Comparison of ENCODE assay signal across 8 mouse cellular contexts in genomic region chr12:33225117-33225541, GRCm38 (mm10).
DNase-seq lines count a peak whose midpoint lies in the region; ATAC-seq and TF ChIP-seq lines count a peak whose summit lies in the region.

No protein-coding gene starts in this region.

- WGBS in embryonic facial prominence, embryonic 11.5 days = 55% methylated on average over 11 of the region's 11 CpGs
- WGBS in hindbrain, embryonic 15.5 days = 14% methylated on average over 11 of the region's 11 CpGs
- 27% methylated on average over 11 of the region's 11 CpGs for WGBS in midbrain, embryonic 12.5 days
- WGBS in cerebellum, adult 2 months = 43% methylated on average over 11 of the region's 11 CpGs

- TF ChIP-seq POLR2A in cerebellum, adult 2 months (IDR thresholded peaks at IDR 0.05; ENCODE audit: borderline replicate concordance, insufficient read depth, low read length) = no peak

- H3K4me3 ChIP-seq in E14TG2a.4 (replicated peaks; ENCODE audit: low read length) = 0 out of 2 replicates have a peak overlapping the region, but pooled peaks have one; percentile 4
- H3K4me3 ChIP-seq in embryonic facial prominence, embryonic 11.5 days (ENCODE audit: low read depth, low read length) = no peak overlapping the region
- H3K4me3 ChIP-seq in hindbrain, embryonic 15.5 days = no peak overlapping the region
- no peak overlapping the region for H3K4me3 ChIP-seq in midbrain, embryonic 12.5 days
- H3K4me3 ChIP-seq in cerebellum, adult 2 months (replicated peaks; ENCODE audit: insufficient read depth, low read depth, low read length) = no peak overlapping the region

- H3K4me1 ChIP-seq in E14TG2a.4 (replicated peaks; ENCODE audit: low read depth, low read length) = peaks cover 40% of the 10 kb centered on the region
- no peaks in the 10 kb centered on the region for H3K4me1 ChIP-seq in embryonic facial prominence, embryonic 11.5 days (ENCODE audit: control insufficient read depth, insufficient read depth, low read length)
- H3K4me1 ChIP-seq in hindbrain, embryonic 15.5 days (replicated peaks) = peaks cover 31% of the 10 kb centered on the region
- peaks cover 57% of the 10 kb centered on the region for H3K4me1 ChIP-seq in midbrain, embryonic 12.5 days
- peaks cover 7% of the 10 kb centered on the region; the same call in 1 of the 2 replicates for H3K4me1 ChIP-seq in cerebellum, adult 2 months (ENCODE audit: control insufficient read depth, insufficient read depth, low read length)

- peak; percentile 65 for ATAC-seq in embryonic facial prominence, embryonic 11.5 days (replicated peaks; ENCODE audit: insufficient number of reproducible peaks, low FRiP score, low TSS enrichment, low read depth)
- ATAC-seq in hindbrain, embryonic 15.5 days (ENCODE audit: low FRiP score, low read depth) = peak; percentile 74
- peak; percentile 86 for ATAC-seq in midbrain, embryonic 12.5 days (ENCODE audit: low FRiP score, low read depth)
- ATAC-seq in granulocyte monocyte progenitor cell, adult 5-6 weeks (replicated peaks; ENCODE audit: poor library complexity, severe bottlenecking) = no peak

- no peaks in the 10 kb centered on the region for H3K36me3 ChIP-seq in E14TG2a.4 (ENCODE audit: insufficient read depth, low read length)
- H3K36me3 ChIP-seq in embryonic facial prominence, embryonic 11.5 days (replicated peaks; ENCODE audit: control insufficient read depth, insufficient read depth, low read depth, low read length) = no peaks in the 10 kb centered on the region
- no peaks in the 10 kb centered on the region for H3K36me3 ChIP-seq in hindbrain, embryonic 15.5 days
- H3K36me3 ChIP-seq in midbrain, embryonic 12.5 days = no peaks in the 10 kb centered on the region

- H3K27ac ChIP-seq in embryonic facial prominence, embryonic 11.5 days (replicated peaks; ENCODE audit: low read depth, low read length) = no peak overlapping the region
- peak overlapping the region; percentile 76 for H3K27ac ChIP-seq in hindbrain, embryonic 15.5 days (replicated peaks)
- H3K27ac ChIP-seq in midbrain, embryonic 12.5 days (replicated peaks) = peak overlapping the region; percentile 76
- no peak overlapping the region for H3K27ac ChIP-seq in cerebellum, adult 2 months (ENCODE audit: insufficient read depth, low read length)

- 0 out of 2 replicates have a peak, but pooled peaks cover 3% of the 10 kb centered on the region for H3K27me3 ChIP-seq in E14TG2a.4 (ENCODE audit: insufficient read depth, low read length)
- no peaks in the 10 kb centered on the region for H3K27me3 ChIP-seq in embryonic facial prominence, embryonic 11.5 days (ENCODE audit: control insufficient read depth, insufficient read depth, low read length)
- no peaks in the 10 kb centered on the region for H3K27me3 ChIP-seq in hindbrain, embryonic 15.5 days
- H3K27me3 ChIP-seq in midbrain, embryonic 12.5 days = no peaks in the 10 kb centered on the region
- H3K27me3 ChIP-seq in cerebellum, adult 2 months (ENCODE audit: control insufficient read depth, insufficient read depth, low read length) = no peaks in the 10 kb centered on the region

- no peak overlapping the region for H3K4me2 ChIP-seq in embryonic facial prominence, embryonic 11.5 days (ENCODE audit: low read depth, low read length)
- H3K4me2 ChIP-seq in hindbrain, embryonic 15.5 days = peak overlapping the region; percentile 39
- peak overlapping the region; percentile 27 for H3K4me2 ChIP-seq in midbrain, embryonic 12.5 days (replicated peaks)

- TF ChIP-seq CTCF in E14TG2a.4 (conservative IDR thresholded peaks at IDR 0.05; ENCODE audit: low read length) = no peak
- no peak for TF ChIP-seq CTCF in cerebellum, adult 2 months (IDR thresholded peaks at IDR 0.05; ENCODE audit: borderline replicate concordance, insufficient read depth, low read depth, low read length)

- no peak overlapping the region for H3K9ac ChIP-seq in embryonic facial prominence, embryonic 11.5 days (replicated peaks; ENCODE audit: low read length)
- H3K9ac ChIP-seq in hindbrain, embryonic 15.5 days = no peak overlapping the region
- no peak overlapping the region; the same call in 1 of the 2 replicates for H3K9ac ChIP-seq in midbrain, embryonic 12.5 days (replicated peaks)

- no peak for DNase-seq in embryonic facial prominence, embryonic 11.5 days (ENCODE audit: low spot score)
- no peak for DNase-seq in cerebellum, adult 2 months
- DNase-seq in gastrocnemius, postnatal 10 days = no peak
- no peak for DNase-seq in lung, postnatal 14 days

- no peaks in the 10 kb centered on the region for H3K9me3 ChIP-seq in E14TG2a.4 (ENCODE audit: low read length)
- no peaks in the 10 kb centered on the region for H3K9me3 ChIP-seq in embryonic facial prominence, embryonic 11.5 days (replicated peaks; ENCODE audit: control insufficient read depth, low read length)
- no peaks in the 10 kb centered on the region for H3K9me3 ChIP-seq in hindbrain, embryonic 15.5 days
- H3K9me3 ChIP-seq in midbrain, embryonic 12.5 days = no peaks in the 10 kb centered on the region

Comparison
In these comparisons a context has a peak if more than half of its experiments do, and no peak if none do; other contexts are left out.
1. H3K27ac ChIP-seq: peak in hindbrain, embryonic 15.5 days (single experiment) and midbrain, embryonic 12.5 days (single experiment); none in embryonic facial prominence, embryonic 11.5 days (single experiment) and cerebellum, adult 2 months (single experiment).